Mouse (Mus musculus) midbrain, embryonic 12.5 days (tissue): ENCODE results near the gene Ptprb. TPM values are rescaled to one million over a fixed set of nuclear protein-coding genes. Genes with fewer than 3 reads are reported as not detected.
A peak's percentile ranks its signal among the peaks of the same experiment; 100 is the strongest.

Experiments
- ATAC-seq: fragments of 200-750 bp; cut with Nextera tagmentation; 2 replicates; pipeline ENCODE4 v1.8.0; 2017; ENCODE audit warnings: low read depth, moderate TSS enrichment, moderate library complexity; ENCODE audit not compliant: low FRiP score
- H3K27ac ChIP-seq: fragments of 300-500 bp; sonication (generic); replicated peaks from 2 replicates; pipeline ENCODE4 v1.5.1; 2016; ENCODE audit warnings: mild to moderate bottlenecking
- H3K27me3 ChIP-seq: fragments of 300-500 bp; sonication (generic); 2 replicates; pipeline ENCODE4 v1.6.1; 2016; ENCODE audit warnings: mild to moderate bottlenecking
- H3K36me3 ChIP-seq: fragments of 300-500 bp; sonication (generic); 2 replicates; pipeline ENCODE4 v1.6.1; 2016
- H3K4me1 ChIP-seq: fragments of 300-500 bp; sonication (generic); 2 replicates; pipeline ENCODE4 v1.6.1; 2016
- H3K4me2 ChIP-seq: fragments of 300-500 bp; sonication (generic); replicated peaks from 2 replicates; pipeline ENCODE4 v1.6.1; 2016; ENCODE audit warnings: mild to moderate bottlenecking, moderate library complexity
- H3K4me3 ChIP-seq: fragments of 300-500 bp; sonication (generic); 2 replicates; pipeline ENCODE4 v1.5.1; 2016; ENCODE audit warnings: mild to moderate bottlenecking
- H3K9ac ChIP-seq: fragments of 300-500 bp; sonication (generic); replicated peaks from 2 replicates; pipeline ENCODE4 v1.6.1; 2016; ENCODE audit warnings: mild to moderate bottlenecking, moderate library complexity
- H3K9me3 ChIP-seq: fragments of 300-500 bp; sonication (generic); 2 replicates; pipeline ENCODE4 v1.6.1; 2016; ENCODE audit warnings: mild to moderate bottlenecking
- WGBS: fragments of 180-500 bp; shearing (Covaris S2); methylation state at CpG from one replicate; pipeline ENCODE4 v1.1.7; 2016; 5-methylcytosine and 5-hydroxymethylcytosine counted together
- polyA plus RNA-seq: library from polyadenylated mRNA; unstranded; fragments of >200 nt; fragmentation: Nextera tagmentation; extraction: Ambion mirVana; gene quantifications from 2 replicates; pipeline ENCODE4 v1.2.1, GENCODE M21; 2016

Ptprb gene
- polyA plus RNA-seq, 1 experiment from 2014 or later = 4.2 TPM

GRCm38 (mm10) chr10:116386391-116386885 lies 111.1 kb downstream of the Ptprb start:
- peaks cover 8% of the 10 kb centered on the region for H3K4me1 ChIP-seq
- no peak for ATAC-seq

GRCm38 (mm10) chr10:116388840-116389239 lies 113.5 kb downstream of the Ptprb start:
- Histone ChIP-seq H3K9me3 (no peaks in the 10 kb centered on the region), H3K4me3 (no peak overlapping the region), H3K27me3 (no peaks in the 10 kb centered on the region), H3K4me1 (peaks cover 5% of the 10 kb centered on the region; the same call in 1 of the 2 replicates), H3K27ac (no peak overlapping the region), H3K9ac (no peak overlapping the region), H3K36me3 (no peaks in the 10 kb centered on the region), H3K4me2 (no peak overlapping the region)
- no peak for ATAC-seq
- WGBS = 44% methylated on average over 6 of the region's 6 CpGs

More at GRCm38 (mm10) chr10:116386391-116386885, 111.1 kb downstream of the Ptprb start:
- WGBS = 61% methylated on average over 7 of the region's 7 CpGs
- Histone ChIP-seq H3K9ac (no peak overlapping the region), H3K36me3 (no peaks in the 10 kb centered on the region), H3K4me2 (no peak overlapping the region), H3K27me3 (peaks cover 4% of the 10 kb centered on the region; the same call in 1 of the 2 replicates), H3K27ac (no peak overlapping the region), H3K4me3 (no peak overlapping the region), H3K9me3 (no peaks in the 10 kb centered on the region)

- no peak for ATAC-seq
Observed at GRCm38 (mm10) chr10:116393790-116394475, 118.6 kb downstream of the Ptprb start.

GRCm38 (mm10) chr10:116394585-116394984 lies 119.3 kb downstream of the Ptprb start:
- no peaks in the 10 kb centered on the region for H3K9me3 ChIP-seq
- no peaks in the 10 kb centered on the region for H3K4me1 ChIP-seq
- H3K4me2 ChIP-seq = no peak overlapping the region
- no peak overlapping the region for H3K9ac ChIP-seq
- H3K27me3 ChIP-seq = no peaks in the 10 kb centered on the region
- 16% methylated on average over 3 of the region's 4 CpGs for WGBS
- H3K4me3 ChIP-seq = no peak overlapping the region
- no peak overlapping the region for H3K27ac ChIP-seq
- H3K36me3 ChIP-seq = no peaks in the 10 kb centered on the region
- no peak for ATAC-seq

More at GRCm38 (mm10) chr10:116393790-116394475, 118.6 kb downstream of the Ptprb start:
- no peaks in the 10 kb centered on the region for H3K4me1 ChIP-seq
- H3K4me2 ChIP-seq = no peak overlapping the region
- no peak overlapping the region for H3K4me3 ChIP-seq
- H3K9me3 ChIP-seq = no peaks in the 10 kb centered on the region
- no peaks in the 10 kb centered on the region for H3K36me3 ChIP-seq
- H3K27me3 ChIP-seq = no peaks in the 10 kb centered on the region
- no peak overlapping the region for H3K9ac ChIP-seq
- H3K27ac ChIP-seq = no peak overlapping the region
- WGBS = 78% methylated on average over 9 of the region's 9 CpGs

- 85% methylated on average over 5 of the region's 5 CpGs for WGBS
- Histone ChIP-seq H3K27ac (no peak overlapping the region), H3K9ac (no peak overlapping the region)
Observed at GRCm38 (mm10) chr10:116396279-116396678, 121.0 kb downstream of the Ptprb start.

GRCm38 (mm10) chr10:116396966-116397365 lies 121.6 kb downstream of the Ptprb start:
- no peaks in the 10 kb centered on the region for H3K9me3 ChIP-seq
- H3K27ac ChIP-seq = no peak overlapping the region
- H3K4me3 ChIP-seq = no peak overlapping the region
- ATAC-seq = no peak
- WGBS = 95% methylated on average over 13 of the region's 13 CpGs
- H3K4me1 ChIP-seq = no peaks in the 10 kb centered on the region
- H3K36me3 ChIP-seq = no peaks in the 10 kb centered on the region
- H3K27me3 ChIP-seq = no peaks in the 10 kb centered on the region
- no peak overlapping the region for H3K9ac ChIP-seq
- H3K4me2 ChIP-seq = no peak overlapping the region

More at GRCm38 (mm10) chr10:116396279-116396678, 121.0 kb downstream of the Ptprb start:
- no peak overlapping the region for H3K4me3 ChIP-seq
- no peak for ATAC-seq
- no peaks in the 10 kb centered on the region for H3K9me3 ChIP-seq
- no peak overlapping the region for H3K4me2 ChIP-seq
- no peaks in the 10 kb centered on the region for H3K4me1 ChIP-seq
- H3K27me3 ChIP-seq = no peaks in the 10 kb centered on the region
- H3K36me3 ChIP-seq = no peaks in the 10 kb centered on the region

- Histone ChIP-seq H3K27me3 (no peaks in the 10 kb centered on the region), H3K4me2 (peak overlapping the region; percentile 31), H3K27ac (no peak overlapping the region), H3K9me3 (no peaks in the 10 kb centered on the region), H3K9ac (no peak overlapping the region), H3K4me3 (no peak overlapping the region), H3K36me3 (no peaks in the 10 kb centered on the region), H3K4me1 (no peaks in the 10 kb centered on the region)
- 39% methylated on average over 14 of the region's 14 CpGs for WGBS
- no peak for ATAC-seq
Observed at GRCm38 (mm10) chr10:116397573-116397972, 122.2 kb downstream of the Ptprb start.

- no peaks in the 10 kb centered on the region for H3K36me3 ChIP-seq
- WGBS = 63% methylated on average over 12 of the region's 12 CpGs
- no peak overlapping the region for H3K4me3 ChIP-seq
- no peaks in the 10 kb centered on the region for H3K27me3 ChIP-seq
- H3K4me2 ChIP-seq = peak overlapping the region; percentile 31
- ATAC-seq = no peak
- no peaks in the 10 kb centered on the region for H3K9me3 ChIP-seq
- no peak overlapping the region for H3K9ac ChIP-seq
- H3K27ac ChIP-seq = no peak overlapping the region
- no peaks in the 10 kb centered on the region for H3K4me1 ChIP-seq
Observed at GRCm38 (mm10) chr10:116397973-116398372, 122.7 kb downstream of the Ptprb start.

GRCm38 (mm10) chr10:116402742-116403425 lies 127.6 kb downstream of the Ptprb start:
- Histone ChIP-seq H3K4me2 (no peak overlapping the region), H3K27me3 (no peaks in the 10 kb centered on the region), H3K4me3 (no peak overlapping the region), H3K36me3 (no peaks in the 10 kb centered on the region), H3K4me1 (no peaks in the 10 kb centered on the region), H3K9me3 (no peaks in the 10 kb centered on the region), H3K9ac (no peak overlapping the region), H3K27ac (no peak overlapping the region)
- no peak for ATAC-seq
- 95% methylated on average over 6 of the region's 6 CpGs for WGBS

- no peaks in the 10 kb centered on the region for H3K36me3 ChIP-seq
- H3K4me1 ChIP-seq = no peaks in the 10 kb centered on the region
- no peak overlapping the region for H3K27ac ChIP-seq
- no peak overlapping the region for H3K4me2 ChIP-seq
- no peak for ATAC-seq
- no peaks in the 10 kb centered on the region for H3K27me3 ChIP-seq
- H3K4me3 ChIP-seq = no peak overlapping the region
- no peaks in the 10 kb centered on the region for H3K9me3 ChIP-seq
- WGBS = 84% methylated on average over 4 of the region's 4 CpGs
- no peak overlapping the region for H3K9ac ChIP-seq
Observed at GRCm38 (mm10) chr10:116403679-116404078, 128.4 kb downstream of the Ptprb start.

GRCm38 (mm10) chr10:116405011-116405410 lies 129.7 kb downstream of the Ptprb start:
- Histone ChIP-seq H3K27me3 (no peaks in the 10 kb centered on the region), H3K4me3 (no peak overlapping the region), H3K27ac (no peak overlapping the region), H3K9ac (no peak overlapping the region), H3K9me3 (no peaks in the 10 kb centered on the region), H3K36me3 (no peaks in the 10 kb centered on the region), H3K4me1 (no peaks in the 10 kb centered on the region), H3K4me2 (no peak overlapping the region)
- WGBS = 91% methylated on average over 6 of the region's 6 CpGs
- ATAC-seq = no peak

- WGBS = 69% methylated on average over 19 of the region's 19 CpGs
- ATAC-seq = no peak
Observed at GRCm38 (mm10) chr10:116407684-116408359, 132.5 kb downstream of the Ptprb start.

More at GRCm38 (mm10) chr10:116407684-116408359, 132.5 kb downstream of the Ptprb start:
- Histone ChIP-seq H3K4me1 (no peaks in the 10 kb centered on the region), H3K4me2 (no peak overlapping the region), H3K36me3 (no peaks in the 10 kb centered on the region), H3K9ac (no peak overlapping the region), H3K27ac (no peak overlapping the region), H3K4me3 (no peak overlapping the region), H3K27me3 (no peaks in the 10 kb centered on the region), H3K9me3 (no peaks in the 10 kb centered on the region)
